Mouse (Mus musculus): ENCODE data around the gene Sinhcaf. TPM values are rescaled to one million over a fixed set of nuclear protein-coding genes. Genes with fewer than 3 reads are reported as not detected.
A peak's percentile ranks its signal among the peaks of the same experiment; 100 is the strongest.

The Sinhcaf gene
- polyA plus RNA-seq, 1 experiment from 2014 or later, result 14.5 TPM

GRCm38 (mm10) chr6:148972059-148972848 lies 26.0 kb upstream of the Sinhcaf start:
- Histone ChIP-seq H3K9ac (no peak overlapping the region), H3K4me1 (replicated peaks) (0 out of 2 replicates have a peak, but pooled peaks cover 6% of the 10 kb centered on the region), H3K4me3 (replicated peaks) (no peak overlapping the region), H3K9me3 (replicated peaks) (no peaks in the 10 kb centered on the region), H3K27ac (replicated peaks) (no peak overlapping the region), H3K36me3 (replicated peaks) (no peaks in the 10 kb centered on the region), H3K27me3 (no peaks in the 10 kb centered on the region), H3K4me2 (no peak overlapping the region)
- ATAC-seq (ENCODE audit: insufficient read depth), result no peak
- WGBS (ENCODE audit: insufficient replicate concordance), result 47% methylated on average over 9 of the region's 9 CpGs

GRCm38 (mm10) chr6:148971385-148971940 lies 25.2 kb upstream of the Sinhcaf start:
- Histone ChIP-seq H3K27ac (replicated peaks) (no peak overlapping the region), H3K4me2 (no peak overlapping the region), H3K4me1 (replicated peaks) (0 out of 2 replicates have a peak, but pooled peaks cover 6% of the 10 kb centered on the region), H3K9ac (no peak overlapping the region), H3K4me3 (replicated peaks) (no peak overlapping the region), H3K36me3 (replicated peaks) (no peaks in the 10 kb centered on the region), H3K9me3 (replicated peaks) (no peaks in the 10 kb centered on the region), H3K27me3 (no peaks in the 10 kb centered on the region)
- WGBS (ENCODE audit: insufficient replicate concordance), result 37% methylated on average over 9 of the region's 9 CpGs
- no peak for ATAC-seq (ENCODE audit: insufficient read depth)

DNA sequence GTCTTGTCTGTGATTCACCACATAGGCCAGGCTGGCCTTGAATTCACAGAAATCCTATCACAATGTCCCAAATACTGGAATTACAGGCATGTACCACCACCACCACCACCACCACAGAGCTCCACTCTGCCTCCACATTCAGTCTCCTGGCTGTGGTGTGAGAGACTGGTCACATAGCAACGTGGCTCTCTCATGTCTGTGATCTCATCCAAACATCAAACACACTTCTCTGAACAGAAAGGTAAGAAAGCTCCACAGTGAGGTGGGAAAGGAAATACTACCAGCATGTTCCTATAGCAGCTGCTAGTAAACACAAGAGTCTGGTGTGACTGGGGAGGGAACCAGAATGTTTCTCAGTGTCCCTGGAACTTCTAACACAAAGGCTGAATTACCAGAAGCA lies 15.0 kb upstream of the Sinhcaf start:
- H3K27me3 ChIP-seq, result no peaks in the 10 kb centered on the region
- no peaks in the 10 kb centered on the region for H3K36me3 ChIP-seq (replicated peaks)

DNA sequence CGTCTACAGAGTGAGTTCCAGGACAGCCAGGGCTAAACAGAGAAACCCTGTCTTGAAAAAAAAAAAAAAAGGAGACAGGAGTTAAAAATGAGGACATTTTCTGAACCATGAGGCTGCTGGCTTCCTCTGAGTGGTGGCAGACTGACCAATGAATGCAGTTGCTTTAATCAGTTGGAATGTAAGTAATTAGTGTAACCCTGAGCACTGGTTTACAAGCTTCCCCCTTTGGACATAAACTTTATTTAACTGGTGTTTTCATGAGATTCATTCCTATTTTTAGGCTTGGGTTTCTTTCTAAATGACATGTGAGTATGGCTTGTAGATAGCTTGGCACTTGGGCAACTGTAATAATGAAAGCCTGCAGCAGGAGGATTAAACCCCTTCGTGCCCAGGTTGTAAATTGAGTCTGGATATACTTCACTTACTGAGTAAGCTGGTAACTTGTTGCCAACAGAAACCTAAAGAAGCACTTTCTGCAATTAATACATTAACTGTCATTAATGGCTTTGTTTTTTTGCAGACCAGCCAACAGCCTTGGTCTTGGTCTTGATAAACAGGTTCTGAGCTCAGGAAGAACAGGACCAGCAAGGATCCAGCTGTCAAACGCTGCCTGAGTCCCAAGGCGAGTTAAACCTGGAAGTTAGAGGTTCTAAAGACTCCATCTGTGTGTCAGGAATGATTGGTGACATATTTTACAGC lies 13.4 kb upstream of the Sinhcaf start:
- no peak overlapping the region for H3K27ac ChIP-seq (replicated peaks)
- WGBS (ENCODE audit: insufficient replicate concordance), result 52% methylated on average over 4 of the region's 4 CpGs
- no peaks in the 10 kb centered on the region for H3K36me3 ChIP-seq (replicated peaks)
- H3K4me1 ChIP-seq (replicated peaks), result 0 out of 2 replicates have a peak, but pooled peaks cover 3% of the 10 kb centered on the region
- no peak for ATAC-seq (ENCODE audit: insufficient read depth)
- no peaks in the 10 kb centered on the region for H3K9me3 ChIP-seq (replicated peaks)
- H3K27me3 ChIP-seq, result no peaks in the 10 kb centered on the region
- no peak overlapping the region for H3K4me3 ChIP-seq (replicated peaks)
- no peak overlapping the region for H3K9ac ChIP-seq
- H3K4me2 ChIP-seq, result no peak overlapping the region

More for the DNA sequence above, 15.0 kb upstream of the Sinhcaf start:
- Histone ChIP-seq H3K27ac (replicated peaks) (no peak overlapping the region), H3K4me1 (replicated peaks) (no peaks in the 10 kb centered on the region), H3K4me2 (no peak overlapping the region), H3K9me3 (replicated peaks) (no peaks in the 10 kb centered on the region), H3K4me3 (replicated peaks) (no peak overlapping the region), H3K9ac (no peak overlapping the region)
- 22% methylated on average over 1 of the region's 1 CpGs for WGBS (ENCODE audit: insufficient replicate concordance)
- ATAC-seq (ENCODE audit: insufficient read depth), result no peak

GRCm38 (mm10) chr6:148958712-148959111 lies 12.4 kb upstream of the Sinhcaf start:
- H3K4me1 ChIP-seq (replicated peaks), result 0 out of 2 replicates have a peak, but pooled peaks cover 3% of the 10 kb centered on the region
- 66% methylated on average over 1 of the region's 1 CpGs for WGBS (ENCODE audit: insufficient replicate concordance)
- ATAC-seq (ENCODE audit: insufficient read depth), result no peak

DNA sequence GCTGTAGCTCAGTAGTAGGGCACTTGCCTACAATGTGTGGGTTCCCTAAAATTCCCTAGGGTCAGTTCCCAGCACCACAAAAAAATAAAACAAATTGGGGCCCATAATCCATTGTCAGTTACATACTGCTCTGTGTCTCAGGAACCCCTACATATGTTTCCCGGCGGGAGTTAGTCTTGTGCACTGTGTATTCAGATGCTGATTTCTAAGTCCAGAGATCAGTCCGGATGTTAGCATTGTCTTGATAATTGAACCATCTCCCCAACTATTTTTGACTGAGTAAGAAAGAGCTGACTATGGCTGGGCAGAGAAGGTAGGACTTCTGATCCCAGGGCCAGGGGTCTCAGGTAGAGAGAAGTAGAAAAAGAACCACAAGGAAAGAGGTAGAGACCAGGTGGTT lies 10.8 kb upstream of the Sinhcaf start:
- 54% methylated on average over 3 of the region's 3 CpGs for WGBS (ENCODE audit: insufficient replicate concordance)
- Histone ChIP-seq H3K4me2 (no peak overlapping the region), H3K9ac (no peak overlapping the region), H3K27me3 (no peaks in the 10 kb centered on the region), H3K9me3 (replicated peaks) (no peaks in the 10 kb centered on the region), H3K4me3 (replicated peaks) (no peak overlapping the region), H3K36me3 (replicated peaks) (no peaks in the 10 kb centered on the region), H3K4me1 (replicated peaks) (0 out of 2 replicates have a peak, but pooled peaks cover 3% of the 10 kb centered on the region), H3K27ac (replicated peaks) (no peak overlapping the region)
- no peak for ATAC-seq (ENCODE audit: insufficient read depth)

More at GRCm38 (mm10) chr6:148958712-148959111, 12.4 kb upstream of the Sinhcaf start:
- Histone ChIP-seq H3K27me3 (no peaks in the 10 kb centered on the region), H3K27ac (replicated peaks) (no peak overlapping the region), H3K4me3 (replicated peaks) (no peak overlapping the region), H3K9me3 (replicated peaks) (no peaks in the 10 kb centered on the region), H3K4me2 (no peak overlapping the region), H3K36me3 (replicated peaks) (no peaks in the 10 kb centered on the region), H3K9ac (no peak overlapping the region)

GRCm38 (mm10) chr6:148955641-148956420 lies 9.6 kb upstream of the Sinhcaf start:
- Histone ChIP-seq H3K27me3 (no peaks in the 10 kb centered on the region), H3K9ac (no peak overlapping the region), H3K9me3 (replicated peaks) (no peaks in the 10 kb centered on the region), H3K4me3 (replicated peaks) (no peak overlapping the region), H3K36me3 (replicated peaks) (no peaks in the 10 kb centered on the region), H3K4me1 (replicated peaks) (0 out of 2 replicates have a peak, but pooled peaks cover 3% of the 10 kb centered on the region), H3K4me2 (no peak overlapping the region), H3K27ac (replicated peaks) (no peak overlapping the region)
- no peak for ATAC-seq (ENCODE audit: insufficient read depth)

DNA sequence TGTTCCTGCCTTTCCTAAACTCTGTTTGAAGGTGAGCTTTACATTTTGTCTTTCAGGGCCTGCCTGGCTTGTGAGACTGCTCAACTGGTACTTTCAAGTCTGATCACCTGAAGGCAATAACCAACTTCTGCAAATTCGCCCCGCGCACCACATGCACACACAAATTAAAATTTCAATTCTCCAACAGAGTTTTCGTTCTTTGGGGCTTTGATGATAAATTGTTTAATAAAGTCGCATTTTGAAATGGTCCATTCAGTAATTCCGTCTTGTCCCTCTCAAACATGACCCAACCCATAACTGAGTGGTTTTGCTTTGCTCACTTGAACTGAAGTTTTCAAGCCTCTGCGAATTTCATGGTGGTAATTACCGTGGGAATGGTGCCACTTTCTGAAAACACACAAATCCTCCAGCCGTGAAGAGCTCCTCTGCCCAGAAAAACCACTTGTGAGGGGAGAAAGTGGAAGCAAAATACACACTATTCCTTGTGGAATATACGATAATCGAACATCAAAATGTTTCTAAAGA lies 676 bp upstream of the Sinhcaf start:
- Histone ChIP-seq H3K9ac (peak overlapping the region; percentile 60), H3K4me3 (replicated peaks) (peak overlapping the region; percentile 88), H3K4me2 (peak overlapping the region; percentile 99), H3K27me3 (no peaks in the 10 kb centered on the region), H3K4me1 (replicated peaks) (peaks cover 40% of the 10 kb centered on the region), H3K9me3 (replicated peaks) (no peaks in the 10 kb centered on the region), H3K27ac (replicated peaks) (peak overlapping the region; percentile 60), H3K36me3 (replicated peaks) (no peaks in the 10 kb centered on the region)
- WGBS (ENCODE audit: insufficient replicate concordance), result 34% methylated on average over 11 of the region's 11 CpGs
- ATAC-seq (ENCODE audit: insufficient read depth), result no peak

GRCm38 (mm10) chr6:148945509-148946408 lies 508 bp downstream of the Sinhcaf start:
- H3K9ac ChIP-seq, result peak overlapping the region; percentile 84
- H3K27me3 ChIP-seq, result no peaks in the 10 kb centered on the region
- H3K36me3 ChIP-seq (replicated peaks), result no peaks in the 10 kb centered on the region
- H3K4me2 ChIP-seq, result peak overlapping the region; percentile 99
- ATAC-seq (ENCODE audit: insufficient read depth), result peak; percentile 14
- no peaks in the 10 kb centered on the region for H3K9me3 ChIP-seq (replicated peaks)
- peak overlapping the region; percentile 83 for H3K27ac ChIP-seq (replicated peaks)
- WGBS (ENCODE audit: insufficient replicate concordance), result under 1% methylated on average over 75 of the region's 75 CpGs
- H3K4me3 ChIP-seq (replicated peaks), result peak overlapping the region; percentile 88
- peaks cover 45% of the 10 kb centered on the region for H3K4me1 ChIP-seq (replicated peaks)
